Mouse (Mus musculus) spleen, postnatal 10 days (tissue): Measurements from ENCODE around the gene Fuom.
"Not testable (repeated sequence)": the region's sequence is repeated elsewhere in the genome, so short reads cannot be mapped to it uniquely, and the experiment has no call there.

Experiments used
- DNase-seq, 2 experiments: peaks; one replicate each; pipeline ENCODE4 v3.0.0; 2021 to 2022; ENCODE audit warnings: low spot score in 2 of 2

Fuom gene

GRCm38 (mm10) chr7:140101993-140102860, at the start of gene Fuom:
Gene Fuom, minus strand, starts transcription at chr7:140102441.
- peak; percentile 49 to 85 for DNase-seq

GRCm38 (mm10) chr7:140144550-140144949, 42.3 kb upstream of the Fuom start:
- DNase-seq: no peak

GRCm38 (mm10) chr7:140141350-140141749, 39.1 kb upstream of the Fuom start:
- peak in 1 of 2 experiments; percentile 77 for DNase-seq

GRCm38 (mm10) chr7:140138021-140138310, 35.7 kb upstream of the Fuom start:
- no peak for DNase-seq

GRCm38 (mm10) chr7:140137135-140138020, 35.1 kb upstream of the Fuom start, which contains the start of gene Mtg1:
Gene Mtg1, plus strand, starts transcription at chr7:140137564.
- peak; percentile 93 to 95 for DNase-seq

GRCm38 (mm10) chr7:140135106-140135770, 33.0 kb upstream of the Fuom start:
- no peak for DNase-seq

- DNase-seq: not testable (repeated sequence)
Observed at GRCm38 (mm10) chr7:140134033-140134432, 31.8 kb upstream of the Fuom start.

GRCm38 (mm10) chr7:140132184-140132583, 29.9 kb upstream of the Fuom start:
- not testable (repeated sequence) for DNase-seq

GRCm38 (mm10) chr7:140127911-140128310, 25.7 kb upstream of the Fuom start:
- no peak for DNase-seq

- no peak for DNase-seq
Observed at GRCm38 (mm10) chr7:140126934-140127333, 24.7 kb upstream of the Fuom start.

GRCm38 (mm10) chr7:140126022-140126350, 23.7 kb upstream of the Fuom start:
- no peak for DNase-seq

GRCm38 (mm10) chr7:140125278-140126021, 23.2 kb upstream of the Fuom start:
- DNase-seq: peak; percentile 81 to 96

- no peak for DNase-seq
Observed at GRCm38 (mm10) chr7:140124382-140124781, 22.1 kb upstream of the Fuom start.

GRCm38 (mm10) chr7:140122765-140123164, 20.5 kb upstream of the Fuom start:
- DNase-seq: no peak

- no peak for DNase-seq
Observed at GRCm38 (mm10) chr7:140121338-140121910, 19.2 kb upstream of the Fuom start.

- no peak for DNase-seq
Observed at GRCm38 (mm10) chr7:140120484-140120883, 18.2 kb upstream of the Fuom start.

GRCm38 (mm10) chr7:140116329-140117054, 14.3 kb upstream of the Fuom start, which contains the start of gene Echs1:
Gene Echs1, minus strand, starts transcription at chr7:140116476.
- DNase-seq: peak; percentile 76 to 92

GRCm38 (mm10) chr7:140115583-140116328, 13.5 kb upstream of the Fuom start, which contains the start of gene Paox:
Gene Paox, plus strand, starts transcription at chr7:140115799.
- DNase-seq: peak; percentile 20 to 33

GRCm38 (mm10) chr7:140111943-140112342, 9.7 kb upstream of the Fuom start:
- no peak for DNase-seq
